Mouse (Mus musculus) hematopoietic stem cell, adult 5-6 weeks (primary cell): ENCODE measurements around the gene Nup210. TPM values are rescaled to one million over a fixed set of nuclear protein-coding genes. Genes with fewer than 3 reads are reported as not detected.

ENCODE experiments used
- ATAC-seq, 2 experiments: fragments of 125-278 bp in 1 of 2; replicated peaks in 1 of 2; 2 replicates each; pipeline ENCODE4 v1.8.0; 2016 to 2017; ENCODE audit warnings: inconsistent platforms in 2 of 2, mild to moderate bottlenecking in 2 of 2, moderate number of reproducible peaks in 2 of 2, low read depth in 1 of 2, moderate TSS enrichment in 1 of 2; ENCODE audit not compliant: low FRiP score in 2 of 2, poor library complexity in 2 of 2, severe bottlenecking in 2 of 2, insufficient read depth in 1 of 2, low TSS enrichment in 1 of 2
- total RNA-seq: library from RNA; stranded (forward); fragments of 172-1452, 232-1000 nt; gene quantifications from 2 replicates; pipeline ENCODE4 v1.2.3, GENCODE M21; 2017

The Nup210 gene
- total RNA-seq, 1 experiment from 2014 or later, result 155 TPM

DNA sequence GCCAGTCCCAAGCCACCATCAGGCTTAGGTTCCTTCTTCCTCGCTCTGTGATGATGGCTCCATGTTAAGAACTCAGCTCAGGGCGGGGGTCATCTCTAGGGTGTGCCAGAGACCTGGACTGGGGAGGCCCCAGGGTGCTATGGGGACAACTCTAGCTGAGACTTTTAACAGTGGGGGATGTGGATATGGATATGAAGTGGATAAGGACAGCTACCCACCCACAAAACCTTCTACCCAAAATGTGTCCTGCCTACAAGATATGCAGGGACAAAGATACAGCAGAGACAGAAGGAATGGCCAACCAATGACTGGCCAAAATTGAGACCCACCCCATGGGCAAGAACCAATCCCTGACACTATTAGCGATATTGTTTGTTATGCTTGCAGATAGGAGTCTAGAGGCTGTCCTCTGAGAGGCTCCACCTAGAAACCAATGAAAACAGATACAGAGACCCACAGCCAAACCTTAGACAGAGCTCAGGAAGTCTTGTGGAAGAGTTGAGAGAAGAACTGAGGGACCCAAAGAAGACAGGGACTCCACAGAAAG is 108.3 kb downstream of the Nup210 start:
- ATAC-seq, result no peak

DNA sequence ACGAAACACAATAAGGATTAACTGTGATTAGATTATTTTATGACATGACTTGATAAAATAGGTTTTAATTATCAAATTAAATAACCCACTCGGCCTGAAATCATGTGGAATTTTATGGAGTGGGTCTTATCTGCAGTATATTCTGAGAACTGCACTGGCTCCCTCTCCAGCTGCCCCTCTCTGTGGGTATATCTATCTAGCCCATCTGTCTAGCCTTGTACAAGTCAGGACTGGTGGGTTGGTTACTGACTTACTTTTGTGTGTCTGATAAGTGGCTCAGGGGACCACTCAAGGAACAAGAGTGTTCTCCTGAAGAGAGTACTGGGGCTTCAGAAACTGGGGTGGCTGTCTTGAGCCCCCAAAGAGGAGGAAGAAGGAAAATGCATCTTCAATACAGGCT is 109.4 kb downstream of the Nup210 start:
- ATAC-seq, result no peak

DNA sequence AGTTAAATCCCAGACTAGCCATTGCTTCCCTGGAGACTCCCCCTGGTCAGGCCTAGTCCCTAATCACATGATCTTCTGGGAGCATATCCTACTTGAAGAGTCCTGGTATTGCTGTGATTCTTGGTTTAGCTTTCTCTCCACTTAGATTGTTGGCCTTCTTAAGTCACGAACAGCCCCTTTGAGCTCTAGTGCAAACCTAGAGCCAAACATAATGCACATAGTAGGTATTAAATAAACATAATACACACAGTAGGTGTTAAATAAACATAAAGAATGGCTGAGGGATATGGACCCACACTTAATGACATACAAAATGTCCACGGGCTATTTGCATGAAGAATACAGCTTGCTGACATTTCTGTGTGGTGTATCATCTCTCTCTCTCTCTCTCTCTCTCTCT is 112.5 kb downstream of the Nup210 start:
- ATAC-seq, result no peak

DNA sequence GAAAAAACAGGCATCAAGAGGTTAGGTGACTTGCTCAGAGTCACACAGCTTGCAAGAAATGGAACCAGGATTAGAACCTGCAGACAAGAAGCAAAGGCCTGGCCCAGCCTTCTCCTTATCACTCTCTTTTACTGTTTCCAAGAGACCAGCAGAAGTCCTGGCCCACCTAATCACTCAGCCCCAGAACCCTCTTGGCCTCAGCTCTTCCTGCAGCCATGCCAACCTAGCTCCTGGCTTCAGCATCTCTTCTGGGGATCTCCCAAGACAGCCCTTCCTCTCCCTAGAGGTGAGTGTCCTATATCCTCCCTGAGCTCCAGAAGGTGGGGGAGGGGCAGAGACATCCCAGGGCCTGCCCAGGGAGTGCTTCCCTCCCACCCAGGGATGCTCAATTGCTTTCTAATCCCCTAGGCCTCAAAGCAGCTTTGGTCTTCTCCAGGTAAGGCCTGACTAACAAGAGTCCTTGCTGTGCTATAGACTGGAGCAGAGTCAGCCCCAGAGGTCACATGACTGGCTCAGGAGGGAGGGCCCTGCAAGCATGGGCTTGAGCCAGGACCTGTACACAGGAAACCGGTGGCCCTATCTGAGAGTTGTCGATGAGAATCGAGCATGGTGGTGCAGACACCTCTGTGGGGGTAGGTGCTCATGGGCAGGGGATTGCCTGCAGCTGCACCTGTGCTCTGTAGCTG is 113.2 kb downstream of the Nup210 start:
- ATAC-seq, result peak; percentile 47 to 48; a peak in 3 of 4 replicates

DNA sequence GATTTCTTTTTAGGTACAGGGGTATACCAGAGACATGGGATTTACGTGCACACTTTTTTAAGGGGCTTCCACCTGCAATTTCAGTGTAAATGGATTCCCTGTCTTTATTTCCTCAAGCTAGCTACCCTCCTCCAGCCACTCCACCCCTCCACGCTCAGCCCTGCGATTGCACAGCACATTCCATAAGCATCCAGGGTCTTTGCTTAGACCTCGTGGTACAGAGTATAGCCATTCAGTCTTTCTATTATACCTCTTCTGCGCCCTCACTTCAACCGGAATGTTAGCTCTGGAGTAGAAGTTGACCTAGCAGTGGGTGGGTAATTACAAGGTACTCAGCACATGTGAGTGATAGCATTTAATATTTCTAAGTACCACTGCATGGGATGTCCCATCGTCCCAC is 115.1 kb downstream of the Nup210 start:
- ATAC-seq, result no peak

DNA sequence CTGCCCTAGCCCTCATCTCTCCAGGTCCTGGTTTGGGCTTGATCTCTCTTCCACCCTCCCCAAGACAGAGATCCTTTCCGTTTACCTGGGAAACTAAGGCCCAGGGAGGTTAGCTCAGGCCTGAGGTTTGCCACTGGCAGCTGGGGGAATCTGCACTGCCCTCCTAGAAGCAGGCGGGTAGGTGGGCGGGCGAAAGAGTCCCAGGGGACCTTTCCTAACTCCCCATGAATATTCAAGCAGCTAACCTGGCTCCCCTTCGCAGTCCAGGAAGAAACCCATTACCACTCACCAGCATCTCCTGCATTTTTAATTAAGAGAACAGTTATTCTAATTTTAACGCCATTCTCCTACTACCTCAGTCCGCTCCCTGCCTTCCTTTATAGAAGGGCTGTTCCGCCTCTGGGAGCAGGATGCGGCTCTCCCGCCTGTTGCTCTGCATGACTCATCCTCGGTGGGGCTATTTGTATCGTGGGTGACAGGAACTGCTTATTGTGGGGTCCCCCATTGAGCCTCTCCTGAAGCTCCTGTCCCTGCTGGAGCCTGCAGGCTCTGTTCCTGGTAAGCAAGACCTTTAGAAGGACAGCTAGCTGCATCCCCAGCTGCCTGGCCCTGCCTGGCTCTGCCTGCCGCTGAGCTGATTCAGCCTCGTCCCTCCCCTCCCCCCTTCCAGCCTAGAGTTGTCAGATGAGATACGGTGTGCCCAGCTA is 115.7 kb downstream of the Nup210 start:
- no peak for ATAC-seq

DNA sequence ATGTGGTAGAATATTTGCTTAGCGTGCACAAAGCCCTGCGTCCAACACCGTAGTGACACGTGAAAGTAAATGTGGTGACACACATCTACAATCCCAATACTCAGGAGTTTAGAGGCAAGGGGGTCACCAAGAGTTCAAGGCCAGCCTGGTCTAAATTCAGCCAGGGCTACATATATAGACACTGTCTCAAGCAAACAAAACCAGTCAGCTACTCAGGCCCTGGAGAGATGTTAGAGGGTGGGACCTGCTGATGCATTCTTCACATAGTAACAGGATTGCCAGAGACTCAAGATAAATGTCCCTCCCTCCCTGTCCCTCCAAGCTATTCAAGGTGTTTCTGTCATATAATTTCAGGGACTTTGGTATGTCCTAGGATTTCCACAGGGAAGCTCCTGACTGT is 117.5 kb downstream of the Nup210 start:
- ATAC-seq, result no peak

DNA sequence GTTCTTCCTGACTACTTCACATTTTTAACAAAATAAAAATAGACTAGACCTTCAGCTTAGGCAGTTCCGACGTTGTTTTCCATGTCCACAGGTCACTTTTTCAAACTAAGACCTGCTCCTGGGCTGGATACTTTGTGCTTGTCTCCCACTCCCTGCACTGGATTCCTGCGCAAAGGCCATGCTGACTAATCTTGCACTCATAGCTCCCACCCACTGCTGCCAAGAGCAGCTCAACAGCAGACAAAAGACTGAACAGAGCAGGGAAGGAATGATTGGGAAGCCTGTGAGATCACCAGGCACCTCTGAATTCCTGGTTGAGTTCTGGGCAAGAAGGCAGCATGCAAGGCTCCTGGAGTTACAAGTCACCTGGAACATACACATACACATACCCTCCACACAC is 119.6 kb downstream of the Nup210 start:
- no peak for ATAC-seq

DNA sequence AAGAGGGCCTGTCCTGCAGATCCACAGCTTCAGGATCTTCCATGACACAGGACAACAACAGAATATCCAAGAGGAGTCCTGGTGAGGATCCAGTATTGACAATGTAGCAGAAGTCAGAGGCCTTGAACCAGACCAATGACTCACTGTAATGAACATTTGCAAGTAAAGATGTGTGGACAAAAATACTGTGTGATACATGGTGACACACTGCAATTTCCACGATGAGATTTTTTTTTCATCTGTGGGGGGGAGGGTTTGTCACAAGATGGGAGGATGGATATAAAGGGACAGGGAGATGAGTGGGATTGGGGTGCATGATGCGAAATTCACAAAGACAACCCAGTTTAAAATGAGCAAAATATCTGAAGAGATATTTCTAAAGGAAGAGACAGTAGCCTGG is 120.4 kb downstream of the Nup210 start:
- no peak for ATAC-seq

DNA sequence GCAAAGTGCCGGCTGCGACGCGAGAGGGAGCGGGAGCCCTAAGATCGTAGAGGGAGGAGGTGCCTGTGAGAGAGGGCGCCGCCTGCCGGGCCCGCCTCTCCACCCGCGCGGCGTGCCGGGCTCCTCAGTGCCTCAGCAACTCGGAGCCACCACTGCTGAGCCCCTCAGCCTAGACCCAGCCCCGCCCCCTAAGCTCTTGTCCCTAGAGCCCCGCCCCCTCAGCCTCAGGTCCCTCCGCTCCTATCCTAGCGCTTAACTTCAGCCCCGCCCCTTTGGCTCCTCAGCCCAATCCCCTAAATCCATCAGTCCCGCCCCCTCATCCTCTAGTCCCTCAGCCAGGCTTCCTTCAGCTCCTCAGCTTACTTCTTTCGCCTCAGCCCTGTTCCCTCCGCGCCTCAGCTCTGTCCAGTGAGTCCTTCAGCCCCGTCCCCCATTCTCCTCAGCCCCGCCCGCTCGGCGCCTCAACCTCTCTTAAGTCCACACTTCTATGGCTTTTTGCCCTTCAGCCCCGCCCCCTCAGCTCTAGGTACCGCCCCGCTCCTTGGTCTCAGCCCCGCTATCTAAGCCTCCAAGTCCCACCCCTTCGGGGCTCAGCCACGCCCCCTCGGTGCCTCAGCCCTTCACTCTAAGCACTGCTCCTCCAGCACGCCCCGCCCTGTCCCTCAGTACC is 127.8 kb downstream of the Nup210 start, which contains the start of gene Iqsec1:
Iqsec1 (minus strand) TSS at position 38 of the 670 bp plus-strand sequence.
- ATAC-seq, result peak; percentile 53 to 78

DNA sequence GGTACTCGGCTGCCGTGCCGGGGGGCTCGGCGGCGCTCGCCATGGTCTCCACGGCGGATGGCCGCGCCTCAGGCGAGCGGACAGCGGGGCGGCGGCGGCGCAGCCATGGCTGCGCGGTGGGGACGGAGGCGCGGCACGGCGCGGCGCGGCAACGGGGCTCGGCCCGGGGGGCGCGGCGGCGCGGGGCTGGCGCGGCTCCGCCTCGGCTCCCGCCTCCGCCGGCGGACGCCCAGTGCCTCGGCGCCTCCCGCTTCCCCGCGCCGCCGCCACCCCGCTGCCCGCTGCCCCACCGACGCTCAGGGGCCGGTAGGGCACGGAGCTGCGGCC is 128.4 kb downstream of the Nup210 start:
- no peak for ATAC-seq

DNA sequence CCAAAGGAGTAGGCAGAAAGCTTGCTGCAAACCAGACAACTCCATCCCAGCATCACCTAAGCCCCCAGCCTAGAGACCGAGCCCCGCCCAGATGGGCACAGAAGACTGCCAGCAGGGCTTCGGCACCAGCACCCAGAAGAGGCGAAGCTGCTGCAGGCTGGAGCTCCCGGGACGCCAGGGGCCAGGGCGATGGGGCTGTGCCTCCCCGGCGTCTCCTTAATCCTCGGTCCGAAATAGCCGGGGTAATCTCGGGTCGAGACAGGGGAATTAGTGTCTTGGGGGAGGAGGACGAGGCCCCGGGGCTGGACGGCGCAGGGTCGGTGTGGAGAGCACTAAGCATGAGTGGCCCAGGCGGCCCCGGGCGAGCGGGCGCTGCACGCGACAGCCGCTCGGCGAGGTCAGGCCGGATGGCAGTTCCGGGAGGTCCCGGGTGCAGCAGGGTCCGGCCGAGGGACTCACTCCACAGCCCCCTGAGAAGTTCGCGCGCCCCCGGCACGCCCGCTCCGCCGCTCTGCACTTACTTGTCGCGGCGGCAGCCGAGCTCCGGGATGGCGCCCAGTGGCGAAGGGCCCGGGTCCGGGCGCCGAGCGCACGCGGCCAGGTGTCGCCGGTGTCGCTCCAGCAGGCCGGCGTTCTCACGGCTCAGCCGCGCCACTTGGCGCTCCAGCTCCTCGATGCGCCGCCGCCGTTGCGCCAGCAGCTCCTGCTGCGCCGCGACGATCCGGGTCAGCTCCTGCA is 128.9 kb downstream of the Nup210 start:
- no peak for ATAC-seq

DNA sequence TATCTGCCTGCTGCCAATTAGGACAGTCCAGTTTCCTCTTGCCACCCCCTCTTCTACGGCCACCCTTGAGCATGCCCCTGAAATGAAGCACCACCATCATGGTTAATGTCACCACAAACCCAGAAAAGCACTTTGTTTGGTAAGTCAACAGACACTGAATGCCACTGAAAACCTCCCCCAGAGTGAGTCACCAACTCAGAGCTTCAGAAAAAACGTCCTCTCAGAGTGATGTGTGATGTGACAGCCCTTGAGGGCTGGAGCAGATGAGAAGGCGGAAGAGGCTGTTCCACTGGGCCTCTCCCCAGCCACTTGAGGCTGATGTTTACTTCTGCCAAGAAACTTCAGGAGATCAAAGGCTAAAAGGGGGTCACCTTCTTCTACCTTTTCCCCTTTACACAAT is 132.5 kb downstream of the Nup210 start:
- no peak for ATAC-seq

DNA sequence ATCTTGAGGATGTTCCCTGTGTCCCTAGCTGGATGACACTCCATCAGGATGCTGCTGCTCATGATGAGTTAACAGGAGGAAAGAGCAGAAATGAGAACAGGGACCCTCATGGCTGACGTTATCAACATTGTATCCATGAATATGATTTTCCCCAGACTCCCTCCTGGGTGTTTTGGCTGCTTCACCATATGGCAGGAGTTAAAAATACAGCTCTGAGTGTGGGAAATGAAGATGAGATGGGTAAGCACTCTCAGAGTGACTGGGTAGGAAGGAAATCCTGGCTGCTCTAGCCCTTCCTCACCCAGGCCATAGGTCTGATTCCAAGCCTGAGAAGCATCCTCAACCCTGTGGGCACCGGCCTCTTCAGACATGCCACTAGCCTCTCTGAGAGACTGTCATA is 142.3 kb downstream of the Nup210 start:
- ATAC-seq, result no peak

DNA sequence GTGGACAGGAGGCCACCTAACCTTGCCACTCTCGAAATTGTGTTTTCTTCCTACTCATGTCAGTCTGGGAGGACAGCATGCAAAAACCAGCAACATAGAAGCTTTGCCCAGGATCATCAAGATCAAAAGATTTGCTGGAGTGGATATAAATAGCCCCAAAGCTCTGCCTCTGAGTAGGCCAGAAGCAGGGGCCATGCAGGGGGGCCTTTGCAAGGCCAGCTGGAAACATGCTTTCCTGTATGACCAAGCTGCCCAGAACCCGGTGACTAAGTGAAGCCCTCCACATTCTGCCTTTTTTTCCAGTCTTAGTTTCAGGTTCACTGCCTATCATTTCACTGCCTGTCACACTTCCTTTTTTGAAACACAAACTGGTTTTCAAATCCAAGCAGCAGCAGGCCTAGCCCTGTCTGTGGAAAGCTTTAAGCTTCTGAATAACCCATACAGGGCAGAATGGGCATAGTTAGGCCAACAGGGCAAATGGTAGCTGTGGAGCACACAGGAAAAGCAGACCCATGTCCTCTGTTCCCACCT is 147.2 kb downstream of the Nup210 start:
- no peak for ATAC-seq
